Mouse (Mus musculus) left cerebral cortex, adult 6 months (tissue): Measurements from ENCODE around the gene Qrfpr. TPM values are rescaled to one million over a fixed set of nuclear protein-coding genes. Genes with fewer than 3 reads are reported as not detected.

Experiments
- long read RNA-seq, 2 experiments: library from polyadenylated mRNA; unstranded; transcript quantifications; one replicate each; pipeline ENCODE4 v2.0.0; 2019 to 2020
- polyA plus RNA-seq: library from polyadenylated mRNA; unstranded; fragments of <200 nt; fragmentation: Nextera tagmentation; gene quantifications from 2 replicates; pipeline ENCODE4 v1.2.3, GENCODE M21; 2021

Gene Qrfpr
- polyA plus RNA-seq, result 4.1 and 5.6 TPM in 2 replicates
- long read RNA-seq, experiment 1, transcript Qrfpr-201 (6 exons, 1,839 nt), result major isoform, 20 of 24 reads
- long read RNA-seq, experiment 1, partial matches to known transcripts, result 1 of 24 reads
- long read RNA-seq, experiment 1, other reads (novel, unspliced or antisense), result 3 of 24 reads
- long read RNA-seq, experiment 2, transcript Qrfpr-201 (6 exons, 1,839 nt), result major isoform, 6 of 8 reads
- long read RNA-seq, experiment 2, partial matches to known transcripts, result 2 of 8 reads
- long read RNA-seq, experiment 2, other reads (novel, unspliced or antisense), result 0 of 8 reads

GRCm38 (mm10) chr3:36221743-36222682, at the start of gene Qrfpr:
Gene Qrfpr, minus strand, starts transcription at chr3:36222313.

DNA sequence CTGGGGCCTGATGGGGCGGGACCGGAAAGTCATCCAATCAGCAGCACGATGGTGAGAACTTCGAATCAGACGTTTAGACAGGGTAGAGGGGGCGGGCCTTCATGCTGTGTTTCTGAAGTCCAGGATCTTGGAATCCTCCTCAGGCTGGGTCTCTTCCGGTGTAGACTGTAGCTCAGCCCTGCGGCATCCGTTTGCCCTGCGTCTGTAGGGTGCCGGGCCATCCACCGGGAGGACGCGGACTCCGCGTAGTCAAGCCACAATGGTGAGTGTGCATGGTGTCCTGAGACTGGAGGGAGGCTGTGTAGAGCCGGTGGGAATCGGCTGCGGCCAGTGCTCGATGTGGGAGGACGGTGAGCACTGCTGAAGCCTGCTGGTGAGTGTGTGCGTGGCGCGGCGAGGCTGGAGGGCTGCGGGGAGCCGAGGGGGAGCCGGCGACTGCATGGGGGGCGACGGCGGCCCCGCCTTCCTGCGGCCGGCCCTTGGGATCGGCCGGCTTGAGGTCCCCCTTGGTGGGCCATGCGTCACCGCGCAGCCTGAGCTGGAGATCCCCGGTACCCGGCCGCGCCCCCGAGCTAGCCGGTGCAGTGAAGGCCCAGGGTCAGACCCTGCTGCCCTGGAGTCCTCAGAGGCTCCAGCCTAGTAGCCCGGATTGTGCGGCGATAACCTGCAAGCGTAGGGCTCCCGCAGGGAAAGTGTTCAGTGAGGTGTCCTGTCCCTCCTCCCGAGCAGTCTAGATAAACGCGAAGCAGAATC, 71.0 kb downstream of the Qrfpr start, which contains the start of gene D3Ertd254e:
Gene D3Ertd254e, plus strand, starts transcription at position 84 of the 753 bp plus-strand sequence.

Other genes with a start within 250 kb of the Qrfpr start
- 13.4 and 15.7 TPM in 2 replicates for gene Mccc1, start 221.6 kb downstream of the Qrfpr start, polyA plus RNA-seq
- gene Ccdc144b, start 168.8 kb downstream of the Qrfpr start, polyA plus RNA-seq, result not detected in 2 replicates
- 31.5 and 39.1 TPM in 2 replicates for gene Acad9, start 156.3 kb downstream of the Qrfpr start, polyA plus RNA-seq
- 5.4 and 7.4 TPM in 2 replicates for gene D3Ertd254e, start 71.3 kb downstream of the Qrfpr start, polyA plus RNA-seq